Mouse (Mus musculus) erythroblast, embryonic 14.5 days (primary cell): ENCODE results near the gene Adora1.

Source experiments
- GATA1 ChIP-seq: IDR thresholded peaks from 2 replicates; pipeline ENCODE4 v1.6.1; 2012; ENCODE audit warnings: low read length, inconsistent platforms, mixed read lengths
- TAL1 ChIP-seq: IDR thresholded peaks from 3 replicates; pipeline ENCODE4 v1.6.1; 2012; ENCODE audit warnings: low read length, inconsistent platforms, mixed read lengths

DNA sequence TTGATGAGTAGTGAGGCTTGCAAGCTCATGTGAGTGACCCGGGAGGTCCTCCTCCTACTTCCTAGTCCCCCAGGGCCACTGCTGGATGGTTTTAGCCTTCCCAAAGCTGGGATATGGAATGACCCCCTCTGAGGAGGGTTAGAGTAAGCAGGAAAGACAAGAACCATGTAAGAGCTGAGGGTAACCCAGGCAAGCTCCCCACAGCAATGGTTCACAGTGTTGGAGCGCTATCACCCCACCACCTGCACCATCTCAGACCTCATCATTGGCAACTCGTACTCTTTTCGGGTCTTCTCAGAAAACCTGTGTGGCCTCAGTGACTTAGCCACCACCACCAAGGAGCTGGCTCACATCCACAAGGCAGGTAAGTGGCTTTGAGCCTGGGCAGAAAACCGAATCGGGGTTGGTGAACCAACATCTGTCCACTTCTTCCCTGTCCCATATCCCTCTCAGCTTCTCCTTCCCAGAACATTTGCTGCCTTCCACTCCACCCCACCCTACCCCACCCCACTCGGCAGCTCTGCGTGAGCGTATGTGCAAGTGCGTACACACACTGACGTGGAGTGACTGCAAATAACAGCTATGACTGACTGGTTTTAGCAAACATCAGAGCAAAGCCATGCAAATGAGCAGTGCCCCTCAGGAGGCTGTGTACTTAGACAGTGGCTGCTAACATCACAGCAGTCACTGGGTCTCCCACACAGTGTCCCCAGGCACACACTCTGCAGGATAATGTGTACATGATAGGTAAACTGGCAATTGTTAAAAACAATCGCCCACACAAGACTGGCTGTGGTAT, 36.8 kb downstream of the Adora1 start:
- no peak for TF ChIP-seq GATA1
- TF ChIP-seq TAL1 = no peak
